Mouse (Mus musculus) limb, embryonic 14.5 days (tissue): Measurements from ENCODE around the gene Cd151. TPM values are rescaled to one million over a fixed set of nuclear protein-coding genes. Genes with fewer than 3 reads are reported as not detected.

Source experiments
- ATAC-seq: fragments of 200-750 bp; cut with Nextera tagmentation; 2 replicates; pipeline ENCODE4 v1.8.0; 2017; ENCODE audit warnings: low read depth, moderate number of reproducible peaks, moderate TSS enrichment; ENCODE audit not compliant: low FRiP score
- DNase-seq: peaks from one replicate; pipeline ENCODE4 v3.0.0-alpha.2; 2015; ENCODE audit warnings: low spot score
- H3K27ac ChIP-seq: fragments of 300-500 bp; sonication (generic); replicated peaks from 2 replicates; pipeline ENCODE4 v1.5.1; 2014; ENCODE audit warnings: low read depth, mild to moderate bottlenecking, low read length, moderate library complexity, mixed read lengths
- H3K27me3 ChIP-seq: fragments of 300-500 bp; sonication (generic); 2 replicates; pipeline ENCODE4 v1.6.1; 2014; ENCODE audit warnings: low read length, mixed read lengths; ENCODE audit not compliant: control insufficient read depth, insufficient read depth
- H3K36me3 ChIP-seq: fragments of 300-500 bp; sonication (generic); 2 replicates; pipeline ENCODE4 v1.6.1; 2014; ENCODE audit warnings: mild to moderate bottlenecking, low read length, moderate library complexity, mixed read lengths; ENCODE audit not compliant: control insufficient read depth, insufficient read depth
- H3K4me1 ChIP-seq: fragments of 300-500 bp; sonication (generic); 2 replicates; pipeline ENCODE4 v1.6.1; 2014; ENCODE audit warnings: antibody characterized with exemption, low read length, mixed read lengths; ENCODE audit not compliant: control insufficient read depth, insufficient read depth
- H3K4me2 ChIP-seq: fragments of 300-500 bp; sonication (generic); replicated peaks from 2 replicates; pipeline ENCODE4 v1.6.1; 2014; ENCODE audit warnings: low read depth, mild to moderate bottlenecking, low read length, moderate library complexity; ENCODE audit not compliant: severe bottlenecking
- H3K4me3 ChIP-seq: fragments of 300-500 bp; sonication (generic); replicated peaks from 2 replicates; pipeline ENCODE4 v1.5.1; 2014; ENCODE audit warnings: low read length
- H3K9ac ChIP-seq: fragments of 300-500 bp; sonication (generic); 2 replicates; pipeline ENCODE4 v1.6.1; 2014; ENCODE audit warnings: mild to moderate bottlenecking, low read depth, low read length, moderate library complexity; ENCODE audit not compliant: severe bottlenecking
- H3K9me3 ChIP-seq: fragments of 300-500 bp; sonication (generic); 2 replicates; pipeline ENCODE4 v1.6.1; 2016; ENCODE audit warnings: low read length; ENCODE audit not compliant: control insufficient read depth
- POLR2A ChIP-seq: fragments of 200-500 bp; IDR thresholded peaks from 2 replicates; pipeline ENCODE4 v1.8.0; 2012; ENCODE audit warnings: inconsistent platforms, mild to moderate bottlenecking, moderate library complexity, borderline replicate concordance; ENCODE audit not compliant: insufficient read depth, insufficient read length; ENCODE audit errors: extremely low read depth
- WGBS: fragments of 180-500 bp; shearing (Covaris S2); extraction: QIAGEN DNeasy Blood & Tissue Kit; methylation state at CpG from one replicate; pipeline ENCODE4 v1.1.7; 2014; 5-methylcytosine and 5-hydroxymethylcytosine counted together
- polyA plus RNA-seq, 2 experiments: library from polyadenylated mRNA; depleted of rRNA in 1 of 2; stranded (reverse) in 1 of 2; unstranded in 1 of 2; fragments of >200 nt; fragmentation: Nextera tagmentation in 1 of 2; extraction: Ambion mirVana in 1 of 2; gene quantifications; 2 replicates each; pipeline versions ENCODE4 v1.2.1 to v1.2.3; 2012 to 2014

Cd151 gene
- polyA plus RNA-seq, 2 experiments: 44.4 to 100 TPM

DNA sequence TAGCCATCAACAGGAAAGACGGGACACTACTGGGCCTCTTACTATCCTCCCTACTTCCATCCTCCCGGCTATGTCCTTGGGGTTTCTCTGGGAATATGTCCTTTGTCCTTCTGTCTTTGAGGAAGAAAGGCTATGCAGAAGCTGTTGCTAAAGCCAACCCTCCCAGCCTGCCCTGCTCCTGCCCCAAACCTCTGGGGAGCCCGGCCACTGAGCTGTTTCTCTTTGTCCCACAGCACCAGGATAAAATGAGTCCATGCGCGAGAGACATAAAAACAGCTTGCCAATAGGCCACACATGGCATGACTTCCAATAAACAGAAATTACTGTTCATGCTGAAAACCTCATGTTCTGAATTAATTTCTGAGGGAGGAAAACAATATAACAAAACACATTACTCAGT lies 51.1 kb downstream of the Cd151 start:
- Histone ChIP-seq H3K4me2 (no peak overlapping the region), H3K36me3 (peaks cover 40% of the 10 kb centered on the region), H3K27me3 (no peaks in the 10 kb centered on the region), H3K9ac (no peak overlapping the region), H3K9me3 (no peaks in the 10 kb centered on the region), H3K27ac (no peak overlapping the region), H3K4me1 (no peaks in the 10 kb centered on the region), H3K4me3 (no peak overlapping the region)
- ATAC-seq: no peak
- no peak for TF ChIP-seq POLR2A
- DNase-seq: no peak
- WGBS: 73% methylated on average over 5 of the region's 5 CpGs

DNA sequence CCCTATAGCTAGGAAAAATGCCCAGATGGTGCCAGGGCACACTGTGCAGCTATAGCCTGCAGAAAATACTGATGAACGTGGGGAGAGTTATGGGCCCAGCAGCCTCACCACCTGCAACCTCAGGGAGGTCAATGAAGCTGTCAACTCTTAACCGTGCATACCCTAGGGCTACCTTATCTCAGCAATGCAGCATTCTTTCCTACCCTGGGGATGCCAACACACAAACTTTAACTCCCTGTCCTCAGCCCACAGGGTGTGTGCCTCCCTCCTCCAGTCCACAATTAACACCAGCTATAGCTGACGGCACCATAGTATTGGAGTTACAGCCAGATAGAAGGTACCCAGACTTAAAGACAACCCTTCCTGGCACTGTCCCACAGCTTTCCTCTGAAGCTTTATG lies 51.7 kb downstream of the Cd151 start:
- Histone ChIP-seq H3K27ac (no peak overlapping the region), H3K4me3 (no peak overlapping the region), H3K27me3 (no peaks in the 10 kb centered on the region), H3K4me2 (no peak overlapping the region), H3K9me3 (no peaks in the 10 kb centered on the region), H3K4me1 (no peaks in the 10 kb centered on the region), H3K9ac (no peak overlapping the region), H3K36me3 (peaks cover 35% of the 10 kb centered on the region)
- DNase-seq (no peak), ATAC-seq (no peak)
- TF ChIP-seq POLR2A: no peak
- WGBS: 65% methylated on average over 3 of the region's 3 CpGs

DNA sequence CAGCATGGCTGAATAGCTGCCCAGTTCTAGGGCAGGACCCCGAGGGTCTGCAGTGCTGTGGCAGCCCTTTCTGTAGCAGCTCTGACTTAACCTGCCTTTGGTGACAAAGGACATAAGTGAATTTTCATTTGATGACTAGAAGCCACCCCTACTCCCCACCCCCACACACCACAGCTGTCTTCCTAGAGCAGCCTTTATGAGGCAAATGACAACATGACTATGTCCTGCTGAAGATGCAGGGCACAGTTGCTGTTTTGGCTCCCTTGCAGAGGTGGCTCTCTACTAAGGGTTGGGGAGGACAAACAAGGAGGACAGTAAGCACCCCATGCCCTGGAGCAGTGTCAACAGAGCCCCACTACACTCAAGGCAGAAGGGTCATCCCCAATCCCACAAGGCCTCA lies 52.6 kb downstream of the Cd151 start:
- H3K36me3 ChIP-seq: peaks cover 33% of the 10 kb centered on the region
- H3K9me3 ChIP-seq: no peaks in the 10 kb centered on the region
- WGBS: 80% methylated on average over 1 of the region's 1 CpGs

More for the DNA sequence above, 52.6 kb downstream of the Cd151 start:
- no peak overlapping the region for H3K27ac ChIP-seq
- DNase-seq (no peak), ATAC-seq (no peak)
- no peaks in the 10 kb centered on the region for H3K4me1 ChIP-seq
- H3K9ac ChIP-seq: no peak overlapping the region
- H3K4me2 ChIP-seq: no peak overlapping the region
- H3K4me3 ChIP-seq: no peak overlapping the region
- TF ChIP-seq POLR2A: no peak
- H3K27me3 ChIP-seq: no peaks in the 10 kb centered on the region

Other genes with a start within 250 kb of the Cd151 start
- gene Phrf1, start 238.6 kb upstream of the Cd151 start, polyA plus RNA-seq (2012; rRNA removed): 37.6 and 42.6 TPM in 2 replicates
- gene Phrf1, start 238.6 kb upstream of the Cd151 start, polyA plus RNA-seq (2014; fragmentation: Nextera tagmentation; extraction: Ambion mirVana): 65.9 and 72.7 TPM in 2 replicates
- gene Irf7, start 200.9 kb upstream of the Cd151 start, polyA plus RNA-seq (2012; rRNA removed): 3.2 and 4.6 TPM in 2 replicates
- 2.1 TPM in 2 replicates for gene Irf7, start 200.9 kb upstream of the Cd151 start, polyA plus RNA-seq (2014; fragmentation: Nextera tagmentation; extraction: Ambion mirVana)
- gene Cdhr5, start 190.6 kb upstream of the Cd151 start, polyA plus RNA-seq (2012; rRNA removed): 0.29 and 0.35 TPM in 2 replicates
- 0.18 and 0.43 TPM in 2 replicates for gene Cdhr5, start 190.6 kb upstream of the Cd151 start, polyA plus RNA-seq (2014; fragmentation: Nextera tagmentation; extraction: Ambion mirVana)
- gene Sct, start 188.3 kb upstream of the Cd151 start, polyA plus RNA-seq (2012; rRNA removed): 17.5 and 17.6 TPM in 2 replicates
- gene Sct, start 188.3 kb upstream of the Cd151 start, polyA plus RNA-seq (2014; fragmentation: Nextera tagmentation; extraction: Ambion mirVana): 14.2 and 17.3 TPM in 2 replicates
- 3.1 and 4.0 TPM in 2 replicates for gene Drd4, start 175.4 kb upstream of the Cd151 start, polyA plus RNA-seq (2012; rRNA removed)
- gene Drd4, start 175.4 kb upstream of the Cd151 start, polyA plus RNA-seq (2014; fragmentation: Nextera tagmentation; extraction: Ambion mirVana): 1.5 and 2.0 TPM in 2 replicates
- gene Deaf1, start 139.7 kb upstream of the Cd151 start, polyA plus RNA-seq (2012; rRNA removed): 47.0 TPM in 2 replicates
- gene Deaf1, start 139.7 kb upstream of the Cd151 start, polyA plus RNA-seq (2014; fragmentation: Nextera tagmentation; extraction: Ambion mirVana): 82.6 and 89.1 TPM in 2 replicates
- 55.6 and 59.5 TPM in 2 replicates for gene Tmem80, start 139.7 kb upstream of the Cd151 start, polyA plus RNA-seq (2012; rRNA removed)
- 23.4 and 23.6 TPM in 2 replicates for gene Tmem80, start 139.7 kb upstream of the Cd151 start, polyA plus RNA-seq (2014; fragmentation: Nextera tagmentation; extraction: Ambion mirVana)
- gene Eps8l2, start 128.5 kb upstream of the Cd151 start, polyA plus RNA-seq (2012; rRNA removed): 20.3 and 22.4 TPM in 2 replicates
- gene Eps8l2, start 128.5 kb upstream of the Cd151 start, polyA plus RNA-seq (2014; fragmentation: Nextera tagmentation; extraction: Ambion mirVana): 17.0 and 19.0 TPM in 2 replicates
- gene Taldo1, start 75.2 kb upstream of the Cd151 start, polyA plus RNA-seq (2012; rRNA removed): 161 and 188 TPM in 2 replicates
- 238 and 243 TPM in 2 replicates for gene Taldo1, start 75.2 kb upstream of the Cd151 start, polyA plus RNA-seq (2014; fragmentation: Nextera tagmentation; extraction: Ambion mirVana)
- gene Gatd1, start 53.3 kb upstream of the Cd151 start, polyA plus RNA-seq (2012; rRNA removed): 92.3 and 108 TPM in 2 replicates
- 49.0 and 51.2 TPM in 2 replicates for gene Gatd1, start 53.3 kb upstream of the Cd151 start, polyA plus RNA-seq (2014; fragmentation: Nextera tagmentation; extraction: Ambion mirVana)
- 1.8 TPM in 2 replicates for gene Cend1, start 37.9 kb upstream of the Cd151 start, polyA plus RNA-seq (2012; rRNA removed)
- gene Cend1, start 37.9 kb upstream of the Cd151 start, polyA plus RNA-seq (2014; fragmentation: Nextera tagmentation; extraction: Ambion mirVana): 0.66 and 0.75 TPM in 2 replicates
- gene Slc25a22, start 29.5 kb upstream of the Cd151 start, polyA plus RNA-seq (2012; rRNA removed): 75.1 and 104 TPM in 2 replicates
- 22.8 and 32.2 TPM in 2 replicates for gene Slc25a22, start 29.5 kb upstream of the Cd151 start, polyA plus RNA-seq (2014; fragmentation: Nextera tagmentation; extraction: Ambion mirVana)
- 25.0 and 43.0 TPM in 2 replicates for gene Pidd1, start 23.4 kb upstream of the Cd151 start, polyA plus RNA-seq (2012; rRNA removed)
- gene Pidd1, start 23.4 kb upstream of the Cd151 start, polyA plus RNA-seq (2014; fragmentation: Nextera tagmentation; extraction: Ambion mirVana): 6.9 and 8.2 TPM in 2 replicates
- gene Rplp2, start 20.0 kb upstream of the Cd151 start, polyA plus RNA-seq (2012; rRNA removed): 909 and 1,375 TPM in 2 replicates
- gene Rplp2, start 20.0 kb upstream of the Cd151 start, polyA plus RNA-seq (2014; fragmentation: Nextera tagmentation; extraction: Ambion mirVana): 1,364 and 1,396 TPM in 2 replicates
- gene Pnpla2, start 12.2 kb upstream of the Cd151 start, polyA plus RNA-seq (2012; rRNA removed): 14.8 and 16.4 TPM in 2 replicates
- 14.5 and 14.8 TPM in 2 replicates for gene Pnpla2, start 12.2 kb upstream of the Cd151 start, polyA plus RNA-seq (2014; fragmentation: Nextera tagmentation; extraction: Ambion mirVana)
- 11.9 and 12.1 TPM in 2 replicates for gene Cracr2b, start 6.3 kb upstream of the Cd151 start, polyA plus RNA-seq (2012; rRNA removed)
- 8.3 and 8.8 TPM in 2 replicates for gene Cracr2b, start 6.3 kb upstream of the Cd151 start, polyA plus RNA-seq (2014; fragmentation: Nextera tagmentation; extraction: Ambion mirVana)
- 27.5 and 32.1 TPM in 2 replicates for gene Polr2l, start 7.7 kb downstream of the Cd151 start, polyA plus RNA-seq (2012; rRNA removed)
- gene Polr2l, start 7.7 kb downstream of the Cd151 start, polyA plus RNA-seq (2014; fragmentation: Nextera tagmentation; extraction: Ambion mirVana): 59.4 and 61.0 TPM in 2 replicates
- gene Tspan4, start 7.8 kb downstream of the Cd151 start, polyA plus RNA-seq (2012; rRNA removed): 101 and 165 TPM in 2 replicates
- gene Tspan4, start 7.8 kb downstream of the Cd151 start, polyA plus RNA-seq (2014; fragmentation: Nextera tagmentation; extraction: Ambion mirVana): 77.9 and 79.4 TPM in 2 replicates
- 41.8 and 46.8 TPM in 2 replicates for gene Chid1, start 72.5 kb downstream of the Cd151 start, polyA plus RNA-seq (2012; rRNA removed)
- 43.5 and 46.3 TPM in 2 replicates for gene Chid1, start 72.5 kb downstream of the Cd151 start, polyA plus RNA-seq (2014; fragmentation: Nextera tagmentation; extraction: Ambion mirVana)
- gene Ap2a2, start 94.8 kb downstream of the Cd151 start, polyA plus RNA-seq (2012; rRNA removed): 39.5 and 43.7 TPM in 2 replicates
- gene Ap2a2, start 94.8 kb downstream of the Cd151 start, polyA plus RNA-seq (2014; fragmentation: Nextera tagmentation; extraction: Ambion mirVana): 71.6 and 81.4 TPM in 2 replicates
- 0.06 and 0.09 TPM in 2 replicates for gene Muc6, start 187.9 kb downstream of the Cd151 start, polyA plus RNA-seq (2012; rRNA removed)
- 0.12 and 0.18 TPM in 2 replicates for gene Muc6, start 187.9 kb downstream of the Cd151 start, polyA plus RNA-seq (2014; fragmentation: Nextera tagmentation; extraction: Ambion mirVana)
- 2.6 and 2.7 TPM in 2 replicates for gene Muc2, start 222.9 kb downstream of the Cd151 start, polyA plus RNA-seq (2012; rRNA removed)
- gene Muc2, start 222.9 kb downstream of the Cd151 start, polyA plus RNA-seq (2014; fragmentation: Nextera tagmentation; extraction: Ambion mirVana): 0.43 and 1.3 TPM in 2 replicates